Mouse (Mus musculus) lung, adult 2 months (tissue): ENCODE data around the gene Rspry1.
A peak's percentile ranks its signal among the peaks of the same experiment; 100 is the strongest.

Experiments
- CTCF ChIP-seq: fragments of 200-500 bp; IDR thresholded peaks from 2 replicates; pipeline ENCODE4 v1.5.1; 2011; ENCODE audit warnings: mild to moderate bottlenecking, low read length, control low read depth; ENCODE audit not compliant: insufficient read depth
- POLR2A ChIP-seq: fragments of 200-500 bp; IDR thresholded peaks from 2 replicates; pipeline ENCODE4 v1.6.1; 2011; ENCODE audit warnings: low read depth, mild to moderate bottlenecking, control low read depth, low read length, borderline replicate concordance; ENCODE audit errors: extremely low read depth

DNA sequence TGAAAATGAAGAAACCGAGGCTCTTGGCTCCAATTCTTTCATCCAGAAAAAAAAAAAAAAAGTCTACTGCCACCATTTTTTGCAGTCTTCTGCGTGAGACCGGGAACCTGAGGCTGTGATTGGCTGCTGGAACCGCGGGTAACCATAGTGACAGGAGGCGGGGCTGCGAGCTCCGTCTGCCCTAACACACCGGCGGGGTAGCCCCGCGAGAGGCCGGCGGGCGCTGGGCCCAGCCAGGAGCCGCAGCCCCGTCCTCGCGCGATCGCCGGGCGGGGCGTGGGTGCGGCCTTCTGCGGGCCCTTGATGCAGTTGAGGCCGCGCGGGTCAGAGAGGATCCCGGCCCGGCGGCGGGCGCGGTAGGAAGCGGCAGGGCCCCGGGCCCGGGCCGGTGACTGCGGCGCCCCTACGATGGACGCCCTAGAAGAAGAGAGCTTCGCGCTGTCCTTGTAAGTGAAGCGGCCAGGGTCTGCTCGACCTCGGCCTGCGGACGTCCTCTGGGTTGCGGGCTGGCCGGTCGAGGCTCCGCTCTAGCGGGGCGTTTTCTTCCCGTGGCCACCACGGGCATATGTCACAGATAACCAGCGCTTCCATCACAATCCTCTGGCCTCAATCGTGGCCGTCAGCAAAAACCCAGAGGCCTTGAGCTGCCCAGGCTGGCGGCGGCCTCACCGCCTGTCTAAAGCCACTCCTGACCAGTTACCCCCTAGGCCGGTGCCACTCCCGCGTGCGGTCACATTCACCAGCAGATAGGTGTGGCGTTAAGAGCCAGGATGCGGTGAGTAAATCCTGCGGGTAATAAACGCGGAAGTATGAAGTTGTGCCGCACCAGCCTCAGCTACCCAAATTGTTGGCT, 64.9 kb downstream of the Rspry1 start, which contains the start of gene Arl2bp:
- TF ChIP-seq POLR2A (0 out of 2 replicates have a peak, but pooled peaks have one; percentile 46), CTCF (no peak)
